Mouse (Mus musculus): ENCODE results near the gene Copz1. TPM values are rescaled to one million over a fixed set of nuclear protein-coding genes. Genes with fewer than 3 reads are reported as not detected.

Copz1 gene
- polyA plus RNA-seq, 1 experiment, result 129 TPM

DNA sequence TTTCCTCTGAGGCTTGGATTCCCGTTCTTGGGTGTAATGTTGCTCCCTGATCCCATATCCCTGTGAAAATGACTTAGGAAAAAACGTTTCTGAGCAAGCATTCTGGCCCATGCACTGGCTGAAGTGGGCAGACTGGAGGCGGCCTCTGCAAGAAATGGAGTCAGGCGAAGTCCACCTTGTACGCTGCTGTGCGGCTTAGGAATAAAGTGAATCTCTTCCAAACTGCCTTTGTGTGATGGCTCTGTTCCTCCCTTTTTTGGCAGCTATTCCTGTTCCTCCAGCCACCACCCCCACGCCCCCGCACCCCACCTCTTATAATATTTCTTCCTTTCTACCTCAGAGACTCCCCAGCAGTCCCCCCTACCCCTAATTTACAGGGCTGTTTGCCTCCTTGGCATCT is 27.1 kb downstream of the Copz1 start:
- no peak overlapping the region for H3K27ac ChIP-seq (ENCODE audit: insufficient read depth, low read depth, low read length)
- H3K4me3 ChIP-seq (ENCODE audit: insufficient read depth, low read length), result no peak overlapping the region
- TF ChIP-seq POLR2A (IDR thresholded peaks at IDR 0.05; ENCODE audit: borderline replicate concordance, low read depth, low read length) (no peak), CTCF (IDR thresholded peaks at IDR 0.05; ENCODE audit: low read depth, low read length) (no peak)
- H3K4me1 ChIP-seq (ENCODE audit: control insufficient read depth, insufficient read depth, low read length), result peaks cover 16% of the 10 kb centered on the region

DNA sequence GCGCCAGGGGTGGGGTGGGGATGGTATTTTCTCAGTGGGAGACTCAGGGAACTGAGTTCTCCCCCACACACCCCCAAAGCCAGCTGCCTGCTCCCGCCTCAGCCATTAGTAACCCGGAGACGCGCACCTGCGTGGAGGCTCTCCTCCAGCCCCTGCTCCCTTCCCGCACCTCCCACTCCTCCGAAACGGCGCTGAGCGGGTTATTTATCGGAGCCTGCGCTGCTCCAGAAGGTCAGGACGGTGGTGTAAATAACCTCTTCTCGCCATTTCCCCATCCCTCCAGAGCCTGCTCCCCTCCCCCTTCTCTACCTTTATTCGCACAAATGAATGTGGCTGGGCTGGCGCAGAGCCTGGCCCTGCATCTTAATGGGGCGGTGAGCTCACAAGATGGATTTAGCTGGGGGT is 27.6 kb downstream of the Copz1 start:
- TF ChIP-seq CTCF (IDR thresholded peaks at IDR 0.05; ENCODE audit: low read depth, low read length) (no peak), POLR2A (IDR thresholded peaks at IDR 0.05; ENCODE audit: borderline replicate concordance, low read depth, low read length) (no peak)
- Histone ChIP-seq H3K27ac (ENCODE audit: insufficient read depth, low read depth, low read length) (no peak overlapping the region), H3K4me1 (ENCODE audit: control insufficient read depth, insufficient read depth, low read length) (peaks cover 16% of the 10 kb centered on the region), H3K4me3 (ENCODE audit: insufficient read depth, low read length) (no peak overlapping the region)

DNA sequence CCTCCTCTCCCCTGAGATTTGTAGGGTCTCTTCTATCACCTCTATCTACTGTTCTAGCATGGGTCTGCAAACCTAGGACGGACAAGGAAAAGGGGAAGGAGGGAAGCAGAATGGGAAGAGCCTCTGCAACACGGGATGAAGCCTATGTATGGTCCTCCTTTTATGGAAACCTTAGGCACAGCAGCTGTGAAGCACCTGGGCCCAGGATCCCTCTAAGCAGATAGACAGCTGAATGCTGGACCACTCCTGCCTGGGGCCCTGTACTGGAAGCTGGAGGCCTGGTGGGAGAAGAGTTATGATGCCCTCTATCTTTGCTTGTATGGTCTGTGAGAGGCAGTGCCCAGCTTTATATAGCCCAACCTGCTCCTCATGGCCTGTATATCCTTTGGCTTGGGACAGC is 28.0 kb downstream of the Copz1 start:
- TF ChIP-seq CTCF (IDR thresholded peaks at IDR 0.05; ENCODE audit: low read depth, low read length) (no peak), POLR2A (IDR thresholded peaks at IDR 0.05; ENCODE audit: borderline replicate concordance, low read depth, low read length) (no peak)
- H3K4me1 ChIP-seq (ENCODE audit: control insufficient read depth, insufficient read depth, low read length), result peaks cover 16% of the 10 kb centered on the region

DNA sequence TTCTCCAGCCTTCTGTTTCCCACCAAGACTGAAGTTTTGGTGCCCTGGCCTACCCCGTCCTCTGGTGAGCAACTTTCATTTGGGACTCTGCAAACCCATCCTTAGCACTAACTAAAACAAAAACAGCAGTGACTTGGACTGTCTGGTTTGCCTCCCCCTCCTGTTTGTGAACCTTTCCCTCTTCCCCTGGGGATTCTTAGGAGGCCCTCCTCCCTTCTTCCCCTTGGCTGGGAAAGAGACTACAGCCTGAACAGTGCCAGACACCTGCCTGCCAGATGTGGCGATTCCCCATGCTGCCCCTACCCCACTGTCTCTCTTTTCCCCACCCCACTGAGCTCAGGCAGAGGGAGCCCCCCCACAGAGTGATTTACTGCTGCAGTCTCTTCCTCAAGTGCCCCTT is 28.5 kb downstream of the Copz1 start:
- H3K4me3 ChIP-seq (ENCODE audit: insufficient read depth, low read length), result no peak overlapping the region
- no peak overlapping the region for H3K27ac ChIP-seq (ENCODE audit: insufficient read depth, low read depth, low read length)
- no peak for TF ChIP-seq CTCF (IDR thresholded peaks at IDR 0.05; ENCODE audit: low read depth, low read length)
- no peak for TF ChIP-seq POLR2A (IDR thresholded peaks at IDR 0.05; ENCODE audit: borderline replicate concordance, low read depth, low read length)
- peaks cover 16% of the 10 kb centered on the region for H3K4me1 ChIP-seq (ENCODE audit: control insufficient read depth, insufficient read depth, low read length)

More for the DNA sequence above, 28.0 kb downstream of the Copz1 start:
- no peak overlapping the region for H3K4me3 ChIP-seq (ENCODE audit: insufficient read depth, low read length)
- no peak overlapping the region for H3K27ac ChIP-seq (ENCODE audit: insufficient read depth, low read depth, low read length)

DNA sequence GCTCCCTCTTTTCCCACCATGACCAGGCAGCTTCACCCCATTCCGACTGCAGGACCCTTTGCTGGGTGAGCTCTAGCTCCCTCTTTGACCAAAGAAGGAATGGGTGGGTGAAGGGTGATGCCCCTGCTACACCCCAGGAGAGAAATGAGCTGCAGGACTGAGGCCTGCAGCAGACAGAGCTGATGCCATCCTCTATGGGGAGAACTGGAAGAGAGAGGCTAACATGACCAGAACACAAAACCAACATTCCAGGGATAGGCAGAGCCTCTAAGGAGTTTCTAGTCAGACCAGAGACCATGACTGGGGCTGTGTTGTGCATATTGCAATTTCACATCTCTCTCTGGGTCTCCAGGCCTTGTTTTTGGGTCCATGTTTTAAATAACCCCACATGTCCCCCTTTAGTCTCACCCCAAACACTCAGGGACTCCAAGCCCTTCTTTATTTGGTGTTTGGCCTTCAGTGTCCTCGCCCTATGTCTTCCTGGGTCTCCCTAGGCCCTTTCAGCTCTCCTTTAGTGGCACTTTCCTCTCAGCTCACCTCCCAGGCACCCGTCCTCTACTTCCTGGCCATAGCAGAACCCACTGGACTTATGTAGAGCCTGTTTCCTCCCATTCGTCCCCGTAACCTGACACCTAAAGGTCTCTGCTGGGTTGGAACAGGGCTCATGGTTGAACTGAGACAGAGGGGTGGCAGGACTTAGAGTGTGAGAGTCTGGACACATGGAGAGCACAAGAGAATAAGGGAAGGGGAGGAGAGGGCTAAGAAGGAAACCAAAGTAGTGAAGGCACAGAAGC is 29.2 kb downstream of the Copz1 start:
- TF ChIP-seq POLR2A (IDR thresholded peaks at IDR 0.05; ENCODE audit: borderline replicate concordance, low read depth, low read length) (no peak), CTCF (IDR thresholded peaks at IDR 0.05; ENCODE audit: low read depth, low read length) (no peak)
- H3K27ac ChIP-seq (ENCODE audit: insufficient read depth, low read depth, low read length), result no peak overlapping the region
- H3K4me3 ChIP-seq (ENCODE audit: insufficient read depth, low read length), result no peak overlapping the region
- peaks cover 23% of the 10 kb centered on the region for H3K4me1 ChIP-seq (ENCODE audit: control insufficient read depth, insufficient read depth, low read length)

DNA sequence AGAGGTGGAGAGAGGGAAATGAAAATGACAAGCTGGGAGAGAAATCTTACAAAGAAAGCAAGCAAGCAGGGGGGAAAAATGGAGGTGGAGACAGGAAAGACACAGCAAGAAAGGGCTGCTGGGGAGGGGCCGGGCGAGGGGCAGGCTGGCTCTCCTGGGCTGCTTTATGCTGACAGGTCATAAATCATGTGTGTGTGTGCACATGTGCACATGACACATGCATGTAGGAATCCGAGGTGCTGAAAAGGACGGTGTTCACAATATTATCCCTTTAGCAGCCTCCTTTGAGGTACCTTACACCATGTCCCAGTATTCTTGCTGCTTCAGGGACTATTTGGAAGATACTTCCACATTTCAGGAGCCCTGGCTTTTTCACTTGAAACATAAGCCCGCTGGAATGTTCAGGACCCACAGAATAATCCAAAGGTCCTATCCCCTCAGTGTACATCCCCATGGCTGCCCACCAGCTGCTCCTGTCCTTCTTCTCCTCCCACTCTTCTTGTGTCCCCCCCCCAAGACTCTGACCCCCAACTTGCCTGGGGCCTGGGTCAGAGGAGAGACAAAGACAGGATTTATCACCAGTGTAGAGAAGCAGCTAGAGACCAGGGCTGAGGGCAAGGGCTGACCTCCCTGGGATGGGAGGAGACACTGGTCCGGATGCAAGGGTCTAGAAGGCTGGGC is 30.0 kb downstream of the Copz1 start:
- Histone ChIP-seq H3K27ac (ENCODE audit: insufficient read depth, low read depth, low read length) (no peak overlapping the region), H3K4me1 (ENCODE audit: control insufficient read depth, insufficient read depth, low read length) (peaks cover 29% of the 10 kb centered on the region), H3K4me3 (ENCODE audit: insufficient read depth, low read length) (no peak overlapping the region)
- no peak for TF ChIP-seq POLR2A (IDR thresholded peaks at IDR 0.05; ENCODE audit: borderline replicate concordance, low read depth, low read length)
- TF ChIP-seq CTCF (IDR thresholded peaks at IDR 0.05; ENCODE audit: low read depth, low read length), result no peak

DNA sequence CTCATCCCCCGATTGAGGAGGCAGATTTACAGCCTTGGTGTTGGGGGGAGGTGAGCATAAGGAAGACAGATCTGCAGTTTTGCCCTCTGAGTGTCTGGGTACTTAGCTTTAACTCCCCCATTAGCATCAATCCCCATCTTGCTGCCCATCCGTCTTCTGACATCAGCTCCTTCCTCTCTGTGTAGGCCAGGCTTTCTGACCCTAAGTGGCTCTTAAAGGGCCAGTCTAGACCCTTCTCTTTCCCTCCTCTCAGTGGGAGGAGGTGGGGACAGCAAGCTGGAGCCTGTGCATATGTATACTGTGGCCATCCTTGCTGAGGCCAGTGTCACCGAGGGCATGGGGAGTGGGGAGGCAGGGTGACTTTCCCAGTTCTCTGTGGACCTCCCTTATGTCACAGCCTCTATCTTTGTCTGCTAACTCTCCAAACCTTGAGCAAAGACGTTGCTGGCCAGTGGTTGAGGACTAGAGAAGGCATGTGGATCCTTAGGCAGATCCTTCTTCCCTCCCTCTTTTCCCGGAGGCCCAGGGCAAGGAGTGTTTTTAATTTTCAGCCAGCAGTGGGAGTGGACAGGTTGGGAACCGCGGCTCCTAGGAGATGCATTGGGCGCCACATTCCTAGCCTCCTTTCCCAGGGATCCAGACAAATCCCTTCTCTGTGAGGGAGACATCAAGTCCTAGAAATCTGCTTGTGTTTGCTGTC is 31.6 kb downstream of the Copz1 start:
- no peak for TF ChIP-seq POLR2A (IDR thresholded peaks at IDR 0.05; ENCODE audit: borderline replicate concordance, low read depth, low read length)
- TF ChIP-seq CTCF (IDR thresholded peaks at IDR 0.05; ENCODE audit: low read depth, low read length), result no peak
- Histone ChIP-seq H3K27ac (ENCODE audit: insufficient read depth, low read depth, low read length) (0 out of 2 replicates have a peak overlapping the region, but pooled peaks have one; percentile 27), H3K4me1 (ENCODE audit: control insufficient read depth, insufficient read depth, low read length) (peaks cover 45% of the 10 kb centered on the region), H3K4me3 (ENCODE audit: insufficient read depth, low read length) (peak overlapping the region; percentile 48)

DNA sequence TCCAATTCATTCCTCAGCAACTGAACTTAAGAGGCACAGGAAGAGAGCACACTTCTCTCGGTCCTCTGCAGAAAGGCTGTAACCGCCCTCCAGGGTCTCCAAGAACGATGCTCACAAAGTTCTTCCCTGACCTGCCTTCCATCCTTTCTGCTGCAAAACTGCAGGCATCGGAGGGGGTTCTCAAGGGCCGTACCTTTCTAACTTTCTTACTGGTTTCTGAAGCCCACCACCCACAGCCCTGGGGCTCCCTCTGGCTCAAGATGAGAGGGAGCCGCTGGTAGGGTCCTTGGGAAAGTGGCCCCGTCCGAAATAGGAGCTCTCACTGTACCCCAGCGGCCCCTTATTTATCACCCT is 32.1 kb downstream of the Copz1 start:
- Histone ChIP-seq H3K27ac (ENCODE audit: insufficient read depth, low read depth, low read length) (peak overlapping the region; percentile 27), H3K4me3 (ENCODE audit: insufficient read depth, low read length) (peak overlapping the region; percentile 48), H3K4me1 (ENCODE audit: control insufficient read depth, insufficient read depth, low read length) (peaks cover 50% of the 10 kb centered on the region)
- TF ChIP-seq POLR2A (IDR thresholded peaks at IDR 0.05; ENCODE audit: borderline replicate concordance, low read depth, low read length) (no peak), CTCF (IDR thresholded peaks at IDR 0.05; ENCODE audit: low read depth, low read length) (no peak)

DNA sequence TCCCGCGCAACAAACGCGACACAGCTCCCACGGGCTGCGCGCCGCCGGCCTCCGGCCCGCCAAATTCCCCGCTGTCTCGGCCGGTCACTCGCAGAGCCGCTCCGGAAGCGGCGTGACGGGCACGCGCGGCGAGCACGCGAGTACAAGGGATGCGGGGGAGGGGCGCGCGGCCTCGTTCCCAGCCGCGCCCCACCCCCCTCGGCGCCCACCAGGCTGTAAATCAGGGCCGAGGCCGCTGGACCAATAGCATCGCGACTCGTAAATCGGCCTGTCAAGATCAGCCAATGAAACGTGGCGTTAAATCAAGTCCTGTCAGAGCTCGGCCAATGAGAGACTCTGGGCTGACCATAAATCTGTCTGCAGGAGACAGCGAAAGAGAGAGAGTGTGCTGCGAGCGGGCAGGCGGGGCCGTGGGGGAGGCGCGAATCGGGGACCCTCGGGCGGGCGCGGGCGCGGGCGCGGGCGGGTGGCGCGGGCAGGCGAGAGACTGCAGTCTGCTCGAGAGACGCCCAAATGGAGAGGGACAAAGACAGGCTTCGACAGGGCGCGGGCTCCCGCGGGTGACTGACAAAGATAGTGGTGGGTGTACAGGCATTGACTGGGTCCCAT is 32.7 kb downstream of the Copz1 start:
- peak overlapping the region; percentile 68 for H3K4me3 ChIP-seq (ENCODE audit: insufficient read depth, low read length)
- TF ChIP-seq CTCF (IDR thresholded peaks at IDR 0.05; ENCODE audit: low read depth, low read length), result no peak
- TF ChIP-seq POLR2A (IDR thresholded peaks at IDR 0.05; ENCODE audit: borderline replicate concordance, low read depth, low read length), result no peak
- peaks cover 56% of the 10 kb centered on the region for H3K4me1 ChIP-seq (ENCODE audit: control insufficient read depth, insufficient read depth, low read length)
- peak overlapping the region; percentile 97 for H3K27ac ChIP-seq (ENCODE audit: insufficient read depth, low read depth, low read length)

Data from bone marrow macrophage, adult 2 months (primary cell).